Mouse (Mus musculus) gastrocnemius, postnatal 14 days (tissue): Measurements from ENCODE around the gene Pbx1. TPM values are rescaled to one million over a fixed set of nuclear protein-coding genes. Genes with fewer than 3 reads are reported as not detected.

Experiments
- DNase-seq: peaks from one replicate; pipeline ENCODE4 v3.0.0; 2021; ENCODE audit warnings: mixed read lengths
- intact Hi-C: fragments of 180-260 bp; cut with DNase I; formaldehyde crosslinking; loops from one replicate; pipeline ENCODE4 v1.15.1; 2025; ENCODE audit warnings: low total_unique reads
- total RNA-seq, 2 experiments: library from RNA; stranded (reverse); gene quantifications; 2 replicates each; pipeline ENCODE4 v1.2.3; 2021

Pbx1 gene
- total RNA-seq, 2 experiments from 2014 or later = 20.3 to 23.0 TPM

DNA sequence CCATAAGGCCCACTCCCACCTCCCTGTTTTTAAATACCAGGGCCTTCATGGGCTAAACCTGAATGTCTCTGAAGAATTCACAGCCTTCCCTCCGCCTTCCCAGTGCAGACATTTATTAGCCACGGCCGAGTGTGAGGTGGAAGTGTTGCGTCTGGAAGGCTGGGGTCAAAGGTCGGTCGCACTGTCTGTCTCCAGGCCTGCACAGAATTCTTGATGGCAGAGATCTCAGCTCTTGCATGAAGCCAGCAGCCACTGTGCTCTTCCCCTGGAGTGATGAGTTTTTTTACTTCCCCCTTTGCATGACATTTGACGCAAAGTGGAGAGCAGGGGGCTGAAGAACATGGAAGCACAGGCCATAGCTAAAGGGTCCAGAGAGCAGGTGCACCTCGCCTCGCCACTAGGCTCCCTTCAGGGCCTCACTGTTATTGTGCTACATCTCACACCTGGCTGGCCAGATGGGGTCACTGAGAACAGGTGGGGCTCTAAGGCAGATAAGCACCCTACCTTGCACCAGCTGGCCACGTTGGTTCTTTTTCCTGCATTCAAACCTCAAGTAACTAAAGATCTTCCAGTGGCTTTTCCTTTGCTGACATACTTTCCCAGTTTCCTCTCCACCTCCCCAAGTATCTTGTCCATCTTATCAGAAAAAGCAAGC lies 143.1 kb downstream of the Pbx1 start:
- DNase-seq = no peak
- intact Hi-C loops = no loop called here

DNA sequence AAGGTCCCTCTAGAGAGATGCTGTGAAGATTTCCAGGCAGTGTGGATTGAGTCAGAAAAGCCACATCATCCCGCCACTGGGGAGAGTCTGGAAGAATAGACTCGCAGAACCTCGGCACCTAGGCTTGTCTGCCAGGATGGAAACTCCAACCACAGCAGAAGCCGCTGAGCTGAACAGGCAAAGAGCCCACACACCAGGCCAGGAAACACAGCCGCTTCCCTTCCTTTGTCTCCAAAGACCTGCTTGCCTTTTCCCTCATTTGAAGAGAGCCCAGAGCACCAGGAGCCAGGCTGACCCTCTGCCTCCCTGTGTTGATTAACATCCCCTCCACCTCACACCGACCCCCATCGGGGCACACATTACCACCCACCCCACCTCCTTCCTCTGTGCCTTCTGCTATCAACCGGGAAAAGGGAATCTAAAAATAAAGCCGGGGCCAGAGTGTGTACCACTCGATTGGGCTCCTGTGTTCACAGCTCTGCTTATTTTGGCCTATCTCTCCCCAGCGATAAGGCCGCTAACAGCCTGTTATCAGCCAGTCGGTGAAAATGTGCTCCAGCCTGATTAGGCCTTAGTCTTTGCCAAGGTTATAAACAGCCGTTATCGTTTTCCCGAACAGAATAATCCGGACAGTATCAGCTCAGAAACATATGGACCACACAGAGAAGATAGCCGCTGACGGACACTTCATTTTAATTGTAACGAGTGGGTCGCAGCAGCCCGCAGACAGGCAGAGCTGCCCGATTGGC lies 144.1 kb downstream of the Pbx1 start:
- DNase-seq = peak; percentile 53
- intact Hi-C loops = no loop called here

DNA sequence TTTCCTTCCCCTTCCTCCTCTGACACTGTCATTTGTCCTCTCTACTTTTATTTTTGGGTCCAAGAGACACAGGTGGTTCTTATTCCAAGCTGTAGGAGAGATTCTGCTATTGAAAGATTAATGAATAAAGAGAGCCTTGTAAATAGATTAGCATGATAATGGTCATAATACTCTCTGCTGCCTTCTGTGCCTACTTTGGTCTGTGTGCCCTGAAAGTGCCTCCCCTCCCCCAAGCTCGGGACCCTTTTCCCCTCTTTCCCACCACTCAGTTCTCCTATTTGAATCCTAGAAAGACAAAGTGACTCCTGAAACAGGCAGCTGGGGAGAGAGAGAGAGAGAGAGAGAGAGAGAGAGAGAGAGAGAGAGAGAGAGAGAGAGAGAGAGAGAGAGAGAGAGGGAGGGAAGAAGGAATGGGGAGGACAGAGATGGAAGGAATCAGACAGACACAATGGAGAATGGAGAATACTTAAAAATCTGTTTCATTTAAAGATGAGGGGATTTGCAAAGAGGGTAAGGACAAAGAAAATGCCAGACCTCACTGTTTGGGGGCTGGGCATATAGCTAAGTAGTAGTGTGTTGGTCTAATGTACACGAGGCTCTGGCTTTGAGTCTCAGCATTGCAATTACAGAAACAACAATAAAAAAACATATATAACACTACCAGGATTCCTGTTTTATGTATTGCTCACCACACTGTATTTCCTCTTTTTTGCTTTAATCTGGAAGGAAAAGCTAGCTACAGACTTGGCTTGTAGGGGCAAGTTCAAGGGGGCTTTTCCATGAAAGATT lies 145.0 kb downstream of the Pbx1 start:
- intact Hi-C loops = no loop called here
- no peak for DNase-seq

DNA sequence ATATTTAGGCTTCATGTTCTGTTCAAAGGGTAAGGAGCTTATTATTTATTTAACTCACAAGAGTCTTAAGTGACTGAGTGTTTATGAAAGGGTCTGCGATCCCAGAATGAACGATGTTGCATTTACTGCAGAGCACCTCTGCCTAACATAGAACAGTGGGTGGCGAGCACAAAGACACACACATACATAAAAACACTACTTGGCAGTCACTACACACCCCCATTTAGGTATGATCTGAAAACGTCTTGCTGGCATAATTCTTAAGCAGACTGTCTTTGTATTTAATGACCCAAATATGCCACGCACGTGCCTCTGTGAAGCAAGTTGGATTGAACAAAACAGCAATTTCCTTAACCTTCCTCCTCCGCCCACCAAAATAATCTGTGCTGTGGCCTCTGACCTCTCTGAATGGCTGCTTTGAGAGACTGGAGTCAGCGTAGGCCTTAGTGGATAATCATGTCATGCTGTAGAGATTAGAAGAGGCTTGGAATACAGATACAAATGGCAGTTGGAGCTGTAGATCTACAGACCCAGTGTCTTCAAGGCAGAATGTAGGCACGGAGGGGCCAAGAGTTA lies 147.4 kb downstream of the Pbx1 start:
- intact Hi-C loops = no loop called here
- no peak for DNase-seq

DNA sequence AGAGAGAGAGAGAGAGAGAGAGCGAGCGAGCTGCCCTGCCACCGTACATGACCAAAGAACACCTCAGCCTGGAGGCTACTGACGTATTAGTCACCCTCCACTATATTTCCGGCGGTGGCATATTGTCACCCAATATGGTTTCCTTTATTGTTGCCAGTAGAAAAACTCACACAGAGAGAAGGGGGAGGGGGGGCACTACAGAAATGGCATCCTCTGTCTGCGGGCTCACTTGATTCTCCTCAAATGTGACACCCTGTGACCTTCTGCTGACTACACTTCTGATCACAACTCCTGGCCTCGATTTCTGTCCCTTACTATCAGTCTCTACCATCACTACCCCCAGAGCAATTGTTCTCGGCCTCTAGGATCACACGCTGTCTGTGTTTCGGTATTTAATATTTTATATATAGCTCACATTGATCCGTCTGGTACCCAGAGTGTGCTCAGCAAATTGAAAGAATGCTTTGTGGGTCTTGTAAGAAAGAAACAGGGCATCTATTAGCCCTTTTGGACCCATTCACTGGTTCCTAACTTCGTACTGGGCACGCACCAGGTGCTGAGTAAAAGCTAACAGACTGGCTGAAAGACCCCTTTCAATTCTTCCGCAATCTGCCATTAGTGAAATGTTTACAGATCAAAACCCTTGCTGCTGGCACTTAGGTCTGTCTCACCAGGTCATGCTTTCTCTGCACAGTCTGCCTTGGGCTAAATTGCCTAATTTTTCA lies 148.1 kb downstream of the Pbx1 start:
- DNase-seq = no peak

DNA sequence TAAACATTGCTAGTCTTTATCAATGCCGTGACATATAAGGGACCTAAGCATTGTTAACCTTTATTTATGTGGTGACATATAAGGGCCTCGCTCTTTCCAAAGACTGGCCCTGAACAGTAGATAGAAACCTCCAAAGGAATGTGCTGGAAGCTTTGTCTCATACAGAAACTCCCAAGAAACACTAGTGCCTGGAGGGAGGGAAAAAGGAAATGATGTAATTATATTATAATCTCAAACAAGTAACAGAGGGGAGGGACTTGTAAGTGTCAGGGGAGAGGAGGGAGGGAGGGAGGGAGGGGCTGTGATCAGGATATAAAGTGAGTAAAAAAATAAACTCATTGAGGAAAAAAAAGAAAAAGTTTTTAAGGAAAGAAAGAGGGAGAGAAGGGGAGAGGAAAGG lies 148.6 kb downstream of the Pbx1 start:
- intact Hi-C loops = no loop called here
- no peak for DNase-seq

More for the DNA sequence above, 148.1 kb downstream of the Pbx1 start:
- intact Hi-C loops = no loop called here

DNA sequence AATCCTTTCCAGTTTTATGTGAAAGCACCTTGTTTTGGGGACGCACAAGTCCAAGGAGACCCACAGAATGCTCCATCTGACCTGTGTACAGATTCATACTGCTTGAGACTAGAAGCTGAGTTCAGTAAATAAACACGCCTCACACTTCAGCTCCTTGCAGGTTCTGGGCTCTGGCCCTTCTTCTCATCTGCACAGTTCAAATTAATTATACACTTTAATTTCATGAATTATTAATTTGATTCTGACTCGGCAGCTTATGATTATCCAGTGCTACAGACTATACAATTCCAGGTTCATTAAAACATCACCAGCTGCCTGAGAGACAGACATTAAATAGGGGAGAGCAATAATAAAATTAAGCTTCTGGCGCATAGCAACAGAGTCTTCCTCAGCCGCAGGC lies 156.4 kb downstream of the Pbx1 start:
- intact Hi-C loops = no loop called here
- no peak for DNase-seq

DNA sequence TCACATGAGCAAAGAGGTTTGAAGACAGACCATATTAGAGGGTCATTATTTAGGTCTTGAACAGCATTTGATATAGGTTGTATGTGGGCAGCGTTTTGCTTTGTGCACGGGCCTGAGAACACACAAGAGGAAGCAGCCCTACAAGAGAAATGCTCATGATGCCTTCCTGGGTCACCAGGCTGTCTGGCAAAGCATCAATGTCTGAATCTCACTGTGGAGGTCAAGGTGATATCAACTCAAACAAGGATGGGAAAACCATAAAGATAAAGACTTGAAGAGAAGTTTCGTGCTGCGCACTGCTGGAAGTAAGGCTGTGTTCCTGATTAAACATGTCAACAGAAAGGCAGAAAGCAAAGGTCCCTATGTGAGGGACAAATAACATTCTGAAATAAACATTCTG lies 157.8 kb downstream of the Pbx1 start:
- DNase-seq = no peak
- intact Hi-C loops = no loop called here

DNA sequence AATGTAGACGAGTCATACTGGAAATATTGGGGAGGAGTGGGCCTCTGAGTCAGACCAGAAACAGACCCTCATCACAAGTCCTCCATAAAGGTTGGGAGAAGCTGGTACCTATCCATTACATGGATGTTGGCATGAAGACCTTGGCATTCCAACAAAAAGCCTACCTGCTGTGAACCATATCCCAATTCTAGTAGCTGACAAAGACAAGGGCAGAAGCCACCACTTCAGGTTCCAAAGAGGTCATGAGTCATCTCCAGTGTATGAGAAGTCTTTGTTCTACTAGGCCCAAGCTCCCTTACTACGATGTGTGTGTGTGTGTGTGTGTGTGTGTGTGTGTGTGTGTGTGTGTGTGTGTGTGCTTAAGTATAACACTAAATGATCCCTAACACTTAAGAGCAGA lies 160.0 kb downstream of the Pbx1 start:
- DNase-seq = no peak
- intact Hi-C loops = no loop called here

DNA sequence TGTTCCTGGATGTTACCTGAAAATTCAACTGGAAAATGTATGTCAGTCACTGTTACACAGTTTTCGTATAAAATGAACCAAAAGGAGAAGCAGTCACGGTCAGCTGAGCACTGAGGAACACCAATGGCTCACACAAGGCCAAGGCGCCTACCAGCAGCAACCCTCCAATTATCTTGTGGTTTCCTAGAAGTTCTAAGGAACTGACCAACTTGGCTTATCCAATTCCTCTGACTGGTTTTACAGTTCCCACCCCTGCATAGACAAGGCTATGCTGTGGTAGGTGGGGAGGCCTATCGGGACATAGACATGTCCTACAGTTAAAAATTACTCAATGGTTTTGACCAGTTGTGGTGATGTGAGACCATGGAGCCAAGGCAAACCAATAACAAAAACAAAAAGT lies 160.9 kb downstream of the Pbx1 start:
- no peak for DNase-seq
- intact Hi-C loops = no loop called here

DNA sequence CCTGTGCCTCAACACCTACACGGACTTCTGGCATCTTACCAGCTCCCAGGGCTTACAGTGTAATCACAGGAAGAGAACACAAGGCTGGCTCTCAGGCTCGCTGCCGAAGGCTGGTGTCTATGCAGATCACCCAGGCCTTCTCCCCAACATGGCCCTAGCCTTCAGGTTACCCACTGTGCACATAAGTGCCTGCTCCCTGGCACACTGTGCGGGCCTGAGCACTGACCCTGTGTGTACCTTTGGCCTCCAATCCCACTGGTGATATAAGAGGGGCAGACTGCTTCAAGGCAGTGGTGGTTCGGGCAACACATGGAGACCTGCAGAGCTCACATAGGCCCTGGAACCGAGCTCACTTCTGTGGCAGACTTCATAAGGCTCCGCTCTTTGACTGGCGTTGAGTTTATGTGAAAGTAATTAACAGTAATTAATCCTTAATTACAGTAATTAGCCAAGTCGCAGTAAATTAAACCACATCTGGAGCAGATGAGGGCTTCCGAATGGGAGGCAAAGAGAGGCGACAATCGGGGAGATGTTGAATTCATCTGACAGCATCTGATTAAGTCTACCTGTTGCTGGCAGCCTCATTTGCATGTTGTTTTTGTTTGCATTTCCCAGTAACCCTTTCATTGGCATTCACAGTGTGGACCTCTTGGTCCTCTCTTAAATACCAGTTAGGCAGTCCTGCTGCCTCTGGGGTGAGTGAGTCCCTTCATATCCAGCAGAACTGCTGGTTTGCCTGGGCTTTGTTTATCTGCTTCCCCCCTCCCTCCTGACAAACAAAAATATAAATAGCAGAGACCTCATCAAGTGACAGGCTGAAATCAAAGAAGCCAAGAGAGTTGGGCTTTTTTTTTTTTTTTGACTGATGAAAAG lies 163.1 kb downstream of the Pbx1 start:
- no peak for DNase-seq
- intact Hi-C loops = no loop called here

DNA sequence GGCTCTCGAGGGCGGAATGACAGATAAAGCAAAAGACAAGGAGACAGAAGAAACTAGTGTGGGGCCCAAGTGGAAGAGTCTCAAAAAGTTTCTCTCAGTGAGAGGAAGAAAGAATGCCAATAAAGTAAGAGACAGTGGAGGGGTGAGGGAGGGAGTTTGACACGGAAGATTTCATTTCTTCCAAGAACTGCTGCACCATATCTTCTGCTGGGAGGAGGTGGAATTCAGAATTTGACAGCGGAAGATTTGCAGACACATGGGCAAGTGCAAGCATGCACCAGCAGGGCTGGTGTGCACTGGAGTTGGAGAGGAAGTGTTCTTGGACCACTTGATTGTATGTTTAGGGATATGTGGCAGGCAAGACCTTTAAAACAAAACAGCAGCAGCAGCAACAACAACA lies 163.8 kb downstream of the Pbx1 start:
- DNase-seq = no peak
- intact Hi-C loops = no loop called here

DNA sequence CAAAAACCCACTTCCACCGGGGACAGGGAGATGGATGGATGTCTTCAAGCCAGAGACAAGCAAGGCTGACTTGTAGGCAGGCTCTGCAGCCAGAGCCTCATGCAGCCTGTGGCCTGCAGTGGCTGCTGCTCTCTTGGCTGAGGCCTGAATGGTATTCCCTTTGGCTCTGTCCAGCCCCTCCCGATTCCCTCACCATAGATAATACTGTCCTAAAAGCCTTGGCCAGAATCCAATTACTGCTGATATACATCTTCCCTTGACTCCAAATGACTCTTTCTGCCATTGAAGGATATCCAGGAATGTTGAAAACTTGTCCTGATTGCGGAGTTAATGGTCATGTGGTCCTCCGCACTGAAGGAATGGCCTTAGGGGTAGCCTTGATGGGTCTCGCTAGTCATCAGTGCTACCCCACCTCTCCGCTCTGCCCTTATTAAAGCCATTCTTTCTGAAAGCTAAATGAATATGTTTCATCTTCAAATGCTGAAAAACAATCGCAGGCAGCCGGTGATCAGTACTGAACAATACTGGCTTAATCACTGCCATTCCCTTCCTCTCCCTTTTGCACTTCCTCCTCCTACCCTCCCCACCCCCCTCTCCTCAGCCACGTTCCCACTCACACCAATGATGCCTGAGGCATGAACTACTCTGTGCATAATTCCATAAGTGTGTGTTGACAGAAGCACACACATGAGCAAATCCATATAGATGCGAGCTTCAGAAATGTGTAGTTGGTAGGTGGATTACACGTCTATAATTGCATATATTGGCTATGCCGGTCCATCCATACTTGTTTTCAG lies 166.3 kb downstream of the Pbx1 start:
- intact Hi-C loops = no loop called here
- no peak for DNase-seq

DNA sequence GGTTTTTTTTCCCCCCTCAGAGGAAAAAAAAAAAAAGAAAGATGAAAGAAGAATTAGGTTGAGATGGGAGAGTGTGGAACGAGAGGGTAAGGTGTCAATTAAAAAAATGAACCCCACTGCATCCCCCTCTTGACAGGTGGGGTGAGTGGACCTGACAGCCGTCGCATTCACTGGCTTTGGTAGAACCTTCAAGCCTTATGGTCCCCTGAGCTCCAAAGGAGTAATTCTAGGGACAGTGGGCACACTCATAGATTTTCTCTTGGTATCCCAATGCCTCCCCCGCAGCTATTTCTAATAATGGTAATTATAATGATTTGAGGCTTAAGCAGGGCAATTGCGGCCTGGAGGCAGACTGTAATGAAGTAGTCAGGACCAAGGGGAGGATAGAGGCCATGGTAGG lies 167.0 kb downstream of the Pbx1 start:
- intact Hi-C loops = no loop called here
- DNase-seq = no peak

DNA sequence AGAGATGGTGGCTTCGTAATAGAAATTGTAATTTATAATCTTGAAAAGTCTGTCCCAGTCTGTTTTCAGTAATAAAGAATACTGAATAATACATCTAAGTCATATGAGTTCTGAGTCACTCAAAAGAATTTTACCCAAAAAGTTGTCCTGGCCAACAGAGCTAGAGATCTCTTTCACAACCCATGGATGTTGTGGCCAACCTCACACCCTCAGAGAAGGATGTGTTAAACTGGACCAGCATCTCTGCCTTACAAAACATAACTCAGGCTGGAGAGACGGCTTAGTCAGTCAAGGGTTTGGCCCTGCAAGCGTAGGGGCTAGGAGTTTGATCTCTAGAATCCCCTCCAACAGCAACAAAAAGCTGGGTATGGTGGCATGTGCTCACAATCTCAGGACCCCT lies 171.7 kb downstream of the Pbx1 start:
- no peak for DNase-seq
- intact Hi-C loops = no loop called here

DNA sequence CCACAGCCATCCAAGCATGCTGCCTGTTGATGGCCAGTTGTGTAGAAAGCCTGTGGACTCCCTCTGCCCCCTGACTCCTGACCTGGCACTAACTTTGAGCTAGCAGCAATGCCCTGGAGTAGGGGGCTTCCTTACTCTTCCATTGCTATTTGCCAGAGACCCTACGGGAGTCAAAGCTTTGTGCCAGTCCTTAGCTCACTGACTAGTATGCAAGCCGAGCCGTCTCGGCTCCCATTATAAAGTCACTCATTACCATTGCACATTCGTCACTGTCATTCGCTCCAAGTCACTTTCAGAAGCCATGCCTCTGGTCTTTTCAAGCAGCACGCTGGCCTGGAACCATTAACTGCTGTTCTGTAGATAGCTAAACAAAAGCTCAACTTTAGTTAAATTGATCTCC lies 173.2 kb downstream of the Pbx1 start:
- no peak for DNase-seq
- intact Hi-C loops = no loop called here

DNA sequence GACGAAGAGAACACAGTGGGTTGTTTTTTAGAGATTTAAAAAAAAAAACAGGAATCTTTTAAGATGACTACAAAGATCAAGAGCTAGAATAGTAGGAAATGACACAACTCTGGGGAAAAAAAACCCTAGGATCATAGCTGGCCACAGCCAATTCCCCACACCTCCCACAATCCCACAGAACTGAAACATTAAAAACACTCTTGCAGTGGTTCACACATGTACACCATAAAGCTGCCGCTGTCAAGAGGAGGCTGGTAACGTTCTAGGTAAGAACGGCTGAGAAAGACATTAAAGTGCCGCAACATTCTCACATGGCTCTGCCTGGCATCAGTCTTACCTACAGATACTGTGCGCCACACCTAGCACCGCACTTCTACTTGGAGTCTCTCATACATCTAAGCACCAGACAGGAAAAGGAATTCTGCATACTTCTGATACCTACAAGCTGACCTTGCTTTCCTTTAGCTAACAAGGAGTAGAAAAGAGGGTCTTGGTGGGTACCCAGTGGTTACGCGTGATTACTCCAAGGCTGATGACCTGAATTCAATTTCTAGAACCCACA lies 176.6 kb downstream of the Pbx1 start:
- DNase-seq = no peak
- intact Hi-C loops = no loop called here
